Mouse (Mus musculus): ENCODE data around the gene Ppp1r18. TPM values are rescaled to one million over a fixed set of nuclear protein-coding genes. Genes with fewer than 3 reads are reported as not detected.

The Ppp1r18 gene
- polyA plus RNA-seq, 1 experiment = 12.6 TPM

GRCm38 (mm10) chr17:35905587-35905986 is 40.2 kb downstream of the Ppp1r18 start:
- DNase-seq (ENCODE audit: extremely low spot score in 1 of 2, low spot score in 1 of 2) = no peak

- no peak for DNase-seq (ENCODE audit: extremely low spot score in 1 of 2, low spot score in 1 of 2)
Measured at GRCm38 (mm10) chr17:35907609-35908008, 42.2 kb downstream of the Ppp1r18 start.

DNA sequence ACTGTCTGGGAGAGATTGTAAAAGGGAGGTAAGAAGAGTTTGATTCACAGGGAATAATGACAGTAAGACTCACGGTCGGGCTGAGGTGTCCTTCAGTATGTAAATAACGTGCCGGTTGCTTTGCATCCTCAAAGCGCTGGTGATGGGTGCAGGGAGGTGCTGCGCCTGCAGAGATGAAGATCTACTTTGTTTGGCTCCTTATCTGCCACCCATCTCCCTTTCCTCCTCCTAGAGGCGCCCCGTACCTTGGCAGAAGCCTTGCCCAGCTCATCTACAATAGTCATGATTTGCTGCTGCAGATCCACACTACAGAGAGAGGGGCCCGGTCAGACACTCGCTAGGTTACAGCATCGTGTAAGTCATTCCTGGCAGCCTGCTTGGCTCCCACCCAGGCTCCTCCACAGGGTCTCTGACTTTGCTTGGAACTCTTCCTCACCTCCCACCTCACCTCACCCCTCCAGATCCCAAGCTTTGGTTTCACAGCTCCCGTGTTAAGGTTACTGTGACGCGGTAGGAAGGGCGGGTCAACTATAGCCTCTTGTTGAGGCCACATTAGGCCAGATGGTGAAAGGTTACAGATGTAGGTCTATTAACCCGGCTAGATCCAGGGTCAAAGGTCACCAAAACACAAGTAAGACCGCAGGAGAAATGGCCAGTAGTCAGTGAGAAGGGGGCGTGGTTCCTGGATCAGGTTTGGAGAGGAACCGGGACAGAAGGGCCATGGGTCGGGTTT is 44.0 kb downstream of the Ppp1r18 start:
- DNase-seq (ENCODE audit: extremely low spot score in 1 of 2, low spot score in 1 of 2) = no peak

GRCm38 (mm10) chr17:35909919-35910369 is 44.6 kb downstream of the Ppp1r18 start, which contains the start of gene Atat1:
Gene Atat1, minus strand, starts transcription at chr17:35910075.
- peak; percentile 88 to 95 for DNase-seq (ENCODE audit: extremely low spot score in 1 of 2, low spot score in 1 of 2)

- DNase-seq (ENCODE audit: extremely low spot score in 1 of 2, low spot score in 1 of 2) = no peak
Measured at GRCm38 (mm10) chr17:35914975-35915374, 49.6 kb downstream of the Ppp1r18 start.

DNA sequence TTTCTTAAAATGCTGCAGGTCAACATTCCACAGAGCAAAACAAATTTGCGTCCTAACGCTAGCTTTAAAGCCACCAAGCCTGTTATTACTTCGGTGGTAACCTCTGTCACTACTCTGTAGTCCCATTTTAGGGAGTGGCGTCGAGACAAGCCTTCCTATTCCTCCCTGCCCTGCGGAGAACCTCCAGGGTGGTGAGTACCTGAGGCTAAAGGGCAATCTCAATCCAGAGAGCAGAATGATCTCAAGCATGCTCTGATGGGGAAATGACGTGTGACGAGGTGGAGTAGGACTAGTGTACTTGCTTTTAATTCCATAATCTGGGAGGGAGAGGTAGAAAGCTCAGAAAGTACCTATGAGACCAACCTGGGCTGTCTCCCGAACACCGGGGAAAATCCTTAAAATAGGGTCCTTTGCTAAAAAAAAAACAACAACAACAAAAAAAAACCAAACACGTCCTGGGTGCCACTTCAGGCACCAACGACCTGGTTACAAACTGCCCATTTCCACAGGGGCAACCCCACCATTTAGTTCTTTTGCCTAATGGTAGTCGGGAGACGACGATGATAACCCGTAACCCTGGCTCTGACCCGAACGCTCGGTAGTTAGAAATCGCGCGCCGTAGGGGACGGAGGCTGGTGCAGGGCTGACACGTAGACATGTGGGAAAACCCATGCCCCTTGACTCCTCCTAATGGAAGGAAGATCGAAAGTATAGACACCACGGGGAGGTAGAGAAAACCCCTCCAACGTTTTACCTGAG is 50.3 kb downstream of the Ppp1r18 start:
- no peak for DNase-seq (ENCODE audit: extremely low spot score in 1 of 2, low spot score in 1 of 2)

- DNase-seq (ENCODE audit: extremely low spot score in 1 of 2, low spot score in 1 of 2) = peak; percentile 99 to 100
Measured at GRCm38 (mm10) chr17:35916297-35917142, 51.1 kb downstream of the Ppp1r18 start, which contains the start of the genes Mrps18b and Ppp1r10. Gene Mrps18b, minus strand, starts transcription at chr17:35916389. Gene Ppp1r10, plus strand, starts transcription at chr17:35916434.

DNA sequence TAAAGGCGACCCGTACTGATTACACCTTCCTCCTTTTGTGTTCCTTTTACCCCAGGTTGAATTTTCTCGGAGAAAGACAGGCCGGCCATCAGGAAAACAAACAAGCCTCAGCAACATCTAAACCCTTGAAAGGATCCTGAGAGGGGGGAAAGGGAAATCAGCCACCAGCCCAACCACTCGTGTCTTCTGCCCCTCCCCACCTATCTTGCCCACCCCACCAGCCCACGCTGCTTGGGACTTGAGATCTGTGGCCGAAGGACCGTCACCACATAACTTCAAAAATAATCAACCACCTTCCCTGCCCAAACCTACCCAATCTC is 51.7 kb downstream of the Ppp1r18 start:
- DNase-seq (ENCODE audit: extremely low spot score in 1 of 2, low spot score in 1 of 2) = peak in 1 of 2 experiments; percentile 52

- DNase-seq (ENCODE audit: extremely low spot score in 1 of 2, low spot score in 1 of 2) = peak in 1 of 2 experiments; percentile 62
Measured at GRCm38 (mm10) chr17:35917463-35918251, 52.3 kb downstream of the Ppp1r18 start.

- peak in 1 of 2 experiments; percentile 59 for DNase-seq (ENCODE audit: extremely low spot score in 1 of 2, low spot score in 1 of 2)
Measured at GRCm38 (mm10) chr17:35918276-35919059, 53.1 kb downstream of the Ppp1r18 start.

- DNase-seq (ENCODE audit: extremely low spot score in 1 of 2, low spot score in 1 of 2) = peak; percentile 95 to 97
Measured at GRCm38 (mm10) chr17:35919060-35919715, 53.8 kb downstream of the Ppp1r18 start.

DNA sequence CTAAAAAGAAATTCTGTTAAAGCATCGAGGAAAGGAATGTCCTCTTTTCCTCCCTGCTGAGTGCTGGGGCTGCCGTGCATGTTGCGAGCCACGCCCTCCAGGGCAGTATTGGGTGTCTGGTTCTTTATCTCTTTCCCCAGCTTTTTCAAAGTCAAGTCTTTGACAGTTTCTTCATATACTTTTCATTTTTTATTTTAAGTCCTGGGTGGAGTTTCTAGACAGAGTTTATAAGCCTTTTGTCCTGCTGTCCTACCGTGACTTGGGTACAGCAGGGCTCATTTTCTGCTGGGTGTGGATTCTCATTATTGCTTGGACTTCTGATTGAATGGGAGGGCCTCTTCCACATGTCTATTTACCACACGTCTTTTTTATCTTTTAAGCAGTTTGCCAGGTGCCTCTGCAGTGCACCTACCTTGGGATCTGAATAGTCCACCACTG is 54.5 kb downstream of the Ppp1r18 start:
- DNase-seq (ENCODE audit: extremely low spot score in 1 of 2, low spot score in 1 of 2) = no peak

GRCm38 (mm10) chr17:35920384-35920783 is 55.0 kb downstream of the Ppp1r18 start:
- no peak for DNase-seq (ENCODE audit: extremely low spot score in 1 of 2, low spot score in 1 of 2)

- peak in 1 of 2 experiments; percentile 60 for DNase-seq (ENCODE audit: extremely low spot score in 1 of 2, low spot score in 1 of 2)
Measured at GRCm38 (mm10) chr17:35920862-35921562, 55.6 kb downstream of the Ppp1r18 start.

- no peak for DNase-seq (ENCODE audit: extremely low spot score in 1 of 2, low spot score in 1 of 2)
Measured at GRCm38 (mm10) chr17:35921710-35922109, 56.3 kb downstream of the Ppp1r18 start.

DNA sequence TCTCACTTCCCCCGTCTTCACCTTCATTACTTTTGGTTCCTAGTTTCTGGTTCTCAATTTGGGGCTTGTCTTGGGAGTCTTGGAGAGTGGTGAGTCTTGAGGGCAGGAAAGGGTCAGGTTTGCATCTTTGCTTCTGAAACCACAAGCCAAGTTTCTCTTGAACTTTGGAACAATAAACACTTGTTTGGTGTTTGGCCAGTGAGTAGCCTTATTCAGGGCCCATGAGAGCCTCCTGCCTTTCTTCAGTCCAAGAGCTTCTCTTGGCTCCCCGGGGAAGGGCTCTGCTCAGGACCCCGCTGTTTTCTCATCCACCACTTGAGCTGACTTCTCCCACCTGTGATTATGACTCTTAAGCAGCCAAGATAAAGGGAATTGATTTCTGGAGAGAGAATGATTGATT is 57.2 kb downstream of the Ppp1r18 start:
- DNase-seq (ENCODE audit: extremely low spot score in 1 of 2, low spot score in 1 of 2) = no peak

DNA sequence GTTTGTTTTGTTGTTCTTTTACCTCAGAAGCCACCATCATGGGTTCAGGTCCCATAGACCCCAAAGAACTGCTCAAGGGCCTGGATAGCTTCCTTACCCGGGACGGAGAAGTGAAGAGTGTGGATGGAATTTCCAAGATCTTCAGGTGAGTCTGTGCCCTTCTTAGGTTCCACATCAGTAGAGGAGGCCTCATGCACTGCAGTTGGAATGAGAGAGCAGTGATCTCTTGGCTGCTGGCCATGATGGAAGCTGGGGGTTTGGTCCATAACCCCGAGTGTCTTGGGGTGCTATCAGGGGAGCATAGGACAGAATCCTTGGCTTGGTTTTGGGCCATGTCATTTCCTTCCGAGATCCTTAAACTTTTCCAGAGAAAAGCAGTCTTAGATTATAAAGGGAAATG is 57.9 kb downstream of the Ppp1r18 start:
- no peak for DNase-seq (ENCODE audit: extremely low spot score in 1 of 2, low spot score in 1 of 2)
